Mouse (Mus musculus) MEL (cell line): ENCODE results near the gene Defb26. TPM values are rescaled to one million over a fixed set of nuclear protein-coding genes. Genes with fewer than 3 reads are reported as not detected.

Experiments used
- DNase-seq: peaks from one replicate; pipeline ENCODE4 v3.0.0; 2011; ENCODE audit warnings: low read depth, low spot score
- H3K27ac ChIP-seq: 2 replicates; pipeline ENCODE4 v1.5.1; 2012; ENCODE audit warnings: low read depth, mild to moderate bottlenecking, control low read depth, low read length, moderate library complexity; ENCODE audit not compliant: control insufficient read depth
- H3K27me3 ChIP-seq, 2 experiments: fragments of 150-350 bp in 1 of 2; sonication (generic) in 1 of 2; 2 replicates each; pipeline ENCODE4 v1.6.1; 2012; ENCODE audit warnings: low read length in 2 of 2, mild to moderate bottlenecking in 2 of 2, improper control_type of control experiment in 1 of 2, moderate library complexity in 1 of 2; ENCODE audit not compliant: insufficient read depth in 2 of 2, control insufficient read depth in 1 of 2
- H3K36me3 ChIP-seq, 2 experiments: 2 replicates each; pipeline ENCODE4 v1.6.1; 2012 to 2014; ENCODE audit warnings: low read length in 2 of 2, improper control_type of control experiment in 1 of 2, inconsistent platforms in 1 of 2, mild to moderate bottlenecking in 1 of 2; ENCODE audit not compliant: insufficient read depth in 2 of 2, control insufficient read depth in 1 of 2
- H3K4me1 ChIP-seq, 2 experiments: fragments of 150-350 bp in 1 of 2; sonication (generic) in 1 of 2; 2 replicates each; pipeline ENCODE4 v1.6.1; 2012; ENCODE audit warnings: low read length in 2 of 2, improper control_type of control experiment in 1 of 2, mild to moderate bottlenecking in 1 of 2; ENCODE audit not compliant: insufficient read depth in 2 of 2, control insufficient read depth in 1 of 2
- H3K4me3 ChIP-seq, 2 experiments: fragments of 150-350 bp in 1 of 2; sonication (generic) in 1 of 2; 2 replicates each; pipeline ENCODE4 v1.5.1; 2012; ENCODE audit warnings: low read depth in 2 of 2, low read length in 2 of 2, mild to moderate bottlenecking in 2 of 2, moderate library complexity in 2 of 2, control low read depth in 1 of 2, improper control_type of control experiment in 1 of 2; ENCODE audit not compliant: control insufficient read depth in 1 of 2, insufficient read depth in 1 of 2
- H3K79me2 ChIP-seq: 2 replicates; pipeline ENCODE4 v1.6.1; 2012; ENCODE audit warnings: mild to moderate bottlenecking, low read length, moderate library complexity; ENCODE audit not compliant: control insufficient read depth, poor library complexity, insufficient read depth
- H3K9ac ChIP-seq: 2 replicates; pipeline ENCODE4 v1.6.1; 2012; ENCODE audit warnings: low read depth, mild to moderate bottlenecking, control low read depth, low read length, moderate library complexity; ENCODE audit not compliant: control insufficient read depth, poor library complexity, severe bottlenecking
- H3K9me3 ChIP-seq: fragments of 150-350 bp; sonication (generic); replicated peaks from 2 replicates; pipeline ENCODE4 v1.6.1; 2012; ENCODE audit warnings: mild to moderate bottlenecking, low read length, improper control_type of control experiment, moderate library complexity; ENCODE audit not compliant: insufficient read depth
- BHLHE40 ChIP-seq: IDR thresholded peaks from 2 replicates; pipeline ENCODE4 v1.6.1; 2012; ENCODE audit warnings: low read depth, mild to moderate bottlenecking, inconsistent platforms, low read length, improper control_type of control experiment, borderline replicate concordance
- CHD1 ChIP-seq: IDR thresholded peaks from 2 replicates; pipeline ENCODE4 v1.6.1; 2012; ENCODE audit warnings: low read depth, mild to moderate bottlenecking, inconsistent platforms, low read length, improper control_type of control experiment
- CHD2 ChIP-seq: IDR thresholded peaks from 2 replicates; pipeline ENCODE4 v1.6.1; 2011; ENCODE audit warnings: low read length, improper control_type of control experiment
- CTCF ChIP-seq, 3 experiments: IDR thresholded peaks in 2 of 3; conservative IDR thresholded peaks in 1 of 3; 2 replicates each; pipeline ENCODE4 v1.5.1; 2011 to 2012; ENCODE audit warnings: low read length in 3 of 3, low read depth in 2 of 3, mild to moderate bottlenecking in 2 of 3, improper control_type of control experiment in 1 of 3, inconsistent platforms in 1 of 3, mixed read lengths in 1 of 3, moderate library complexity in 1 of 3; ENCODE audit not compliant: control insufficient read depth in 1 of 3, insufficient read depth in 1 of 3, poor library complexity in 1 of 3, severe bottlenecking in 1 of 3
- E2F4 ChIP-seq: IDR thresholded peaks from 2 replicates; pipeline ENCODE4 v1.6.1; 2011; ENCODE audit warnings: low read depth, low read length, improper control_type of control experiment, borderline replicate concordance
- ELF1 ChIP-seq: IDR thresholded peaks from 2 replicates; pipeline ENCODE4 v1.6.1; 2014; ENCODE audit warnings: low read depth, mild to moderate bottlenecking, inconsistent platforms, low read length, improper control_type of control experiment, moderate library complexity
- ETS1 ChIP-seq: IDR thresholded peaks from 2 replicates; pipeline ENCODE4 v1.6.1; 2012; ENCODE audit warnings: low read depth, mild to moderate bottlenecking, inconsistent platforms, low read length, improper control_type of control experiment, moderate library complexity
- HCFC1 ChIP-seq: IDR thresholded peaks from 2 replicates; pipeline ENCODE4 v1.6.1; 2012; ENCODE audit warnings: low read depth, mild to moderate bottlenecking, inconsistent platforms, low read length, improper control_type of control experiment, moderate library complexity
- JUND ChIP-seq: IDR thresholded peaks from 2 replicates; pipeline ENCODE4 v1.6.1; 2011; ENCODE audit warnings: low read depth, mild to moderate bottlenecking, improper control_type of control experiment, low read length
- KAT2A ChIP-seq: conservative IDR thresholded peaks from 2 replicates; pipeline ENCODE4 v1.6.1; 2012; ENCODE audit warnings: low read depth, low read length, improper control_type of control experiment, inconsistent platforms
- MAX ChIP-seq: IDR thresholded peaks from 2 replicates; pipeline ENCODE4 v1.6.1; 2011; ENCODE audit warnings: low read length, improper control_type of control experiment
- MAZ ChIP-seq: IDR thresholded peaks from 2 replicates; pipeline ENCODE4 v1.6.1; 2012; ENCODE audit warnings: low read depth, mild to moderate bottlenecking, inconsistent platforms, low read length, improper control_type of control experiment
- MEF2A ChIP-seq: IDR thresholded peaks from 2 replicates; pipeline ENCODE4 v1.6.1; 2014; ENCODE audit warnings: low read depth, mild to moderate bottlenecking, inconsistent platforms, low read length, improper control_type of control experiment; ENCODE audit not compliant: poor library complexity, insufficient replicate concordance, severe bottlenecking; ENCODE audit errors: extremely low read depth
- MYB ChIP-seq: IDR thresholded peaks from 2 replicates; pipeline ENCODE4 v1.6.1; 2011; ENCODE audit warnings: mild to moderate bottlenecking, low read depth, low read length, improper control_type of control experiment
- POLR2A ChIP-seq, 2 experiments: IDR thresholded peaks; 2 replicates each; pipeline ENCODE4 v1.6.1; 2011 to 2012; ENCODE audit warnings: low read length in 2 of 2, mild to moderate bottlenecking in 2 of 2, control low read depth in 1 of 2, improper control_type of control experiment in 1 of 2, low read depth in 1 of 2, moderate library complexity in 1 of 2; ENCODE audit not compliant: control insufficient read depth in 1 of 2, insufficient read depth in 1 of 2, poor library complexity in 1 of 2
- POLR2AphosphoS2 ChIP-seq: IDR thresholded peaks from 2 replicates; pipeline ENCODE4 v1.6.1; 2011; ENCODE audit warnings: low read length, improper control_type of control experiment
- RAD21 ChIP-seq: IDR thresholded peaks from 2 replicates; pipeline ENCODE4 v1.6.1; 2011; ENCODE audit warnings: mild to moderate bottlenecking, low read depth, low read length, improper control_type of control experiment
- RCOR1 ChIP-seq: IDR thresholded peaks from 2 replicates; pipeline ENCODE4 v1.6.1; 2012; ENCODE audit warnings: low read depth, mild to moderate bottlenecking, inconsistent platforms, low read length, improper control_type of control experiment
- SIN3A ChIP-seq: IDR thresholded peaks from 2 replicates; pipeline ENCODE4 v1.6.1; 2012; ENCODE audit warnings: low read length, improper control_type of control experiment, inconsistent platforms
- SMC3 ChIP-seq: IDR thresholded peaks from 2 replicates; pipeline ENCODE4 v1.6.1; 2011; ENCODE audit warnings: low read depth, low read length, improper control_type of control experiment
- USF2 ChIP-seq, 2 experiments: IDR thresholded peaks; 2 replicates each; pipeline ENCODE4 v1.6.1; 2011 to 2012; ENCODE audit warnings: improper control_type of control experiment in 2 of 2, low read length in 2 of 2, borderline replicate concordance in 1 of 2, inconsistent platforms in 1 of 2, low read depth in 1 of 2, mild to moderate bottlenecking in 1 of 2; ENCODE audit not compliant: insufficient read depth in 1 of 2
- ZC3H11A ChIP-seq: IDR thresholded peaks from 2 replicates; pipeline ENCODE4 v1.6.1; 2012; ENCODE audit warnings: low read depth, mild to moderate bottlenecking, inconsistent platforms, low read length, improper control_type of control experiment
- ZNF384 ChIP-seq: IDR thresholded peaks from 2 replicates; pipeline ENCODE4 v1.6.1; 2012; ENCODE audit warnings: low read depth, mild to moderate bottlenecking, inconsistent platforms, low read length, improper control_type of control experiment
- polyA plus RNA-seq, 2 experiments: library from polyadenylated mRNA; stranded (reverse) in 1 of 2; unstranded in 1 of 2; fragments of >175 nt in 1 of 2; fragments of >200 nt in 1 of 2; gene quantifications; 2 replicates each; pipeline versions ENCODE4 v1.2.1 to v1.2.4; 2012; ENCODE audit warnings: low replicate concordance in 2 of 2, low read depth in 1 of 2; ENCODE audit not compliant: insufficient read length in 2 of 2, insufficient read depth in 1 of 2, missing spikeins in 1 of 2
- total RNA-seq: library from RNA; depleted of rRNA; stranded (reverse); fragments of 300-350 nt; gene quantifications from 2 replicates; pipeline ENCODE4 v1.2.3, GENCODE M21; 2012

The Defb26 gene
- total and polyA plus RNA-seq, 3 experiments: not detected

- Histone ChIP-seq H3K4me1 (peaks cover 0 to 11% of the 10 kb centered on the region in 2 experiments; a peak in 2 of 4 replicates), H3K9ac (no peak overlapping the region), H3K79me2 (no peaks in the 10 kb centered on the region), H3K27ac (no peak overlapping the region), H3K36me3 (peaks cover 0 to 6% of the 10 kb centered on the region in 2 experiments; a peak in 1 of 4 replicates), H3K9me3 (no peaks in the 10 kb centered on the region), H3K4me3 (no peak overlapping the region), H3K27me3 (peaks cover 5 to 8% of the 10 kb centered on the region in 2 experiments; a peak in 3 of 4 replicates)
- DNase-seq: peak; percentile 54
- TF ChIP-seq ELF1 (0 out of 2 replicates have a peak, but pooled peaks have one; percentile 47), MAZ (no peak), POLR2AphosphoS2 (no peak), E2F4 (no peak), RCOR1 (no peak), BHLHE40 (no peak), USF2 (IDR thresholded peaks at IDR 0.05; ENCODE audit: borderline replicate concordance in 1 of 2, insufficient read depth in 1 of 2, low read depth in 1 of 2, low read length in 2 of 2) (no peak), KAT2A (no peak), MEF2A (no peak), SMC3 (peak; percentile 46; the same call in 1 of the 2 replicates), HCFC1 (no peak), ZC3H11A (no peak), CHD1 (no peak), SIN3A (no peak), JUND (no peak), RAD21 (peak; percentile 44), CTCF (IDR thresholded peaks at IDR 0.05 in 2 of 3, conservative IDR thresholded peaks at IDR 0.05 in 1 of 3; ENCODE audit: control insufficient read depth in 1 of 3, insufficient read depth in 1 of 3, low read depth in 2 of 3, low read length in 3 of 3, poor library complexity in 1 of 3, severe bottlenecking in 1 of 3) (peak; percentile 66 to 77 (median 77))
These were observed 42.4 kb upstream of the Defb26 start for GRCm38 (mm10) chr2:152553774-152554423.

- no peaks in the 10 kb centered on the region for H3K9me3 ChIP-seq
- DNase-seq: no peak
- TF ChIP-seq POLR2A (IDR thresholded peaks at IDR 0.05; ENCODE audit: control insufficient read depth in 1 of 2, insufficient read depth in 1 of 2, low read depth in 1 of 2, low read length in 2 of 2, poor library complexity in 1 of 2): no peak
- no peak for TF ChIP-seq POLR2AphosphoS2
- TF ChIP-seq MYB: no peak
- TF ChIP-seq ZNF384: no peak
- no peak for TF ChIP-seq ETS1
- TF ChIP-seq SIN3A: no peak
- TF ChIP-seq USF2 (IDR thresholded peaks at IDR 0.05; ENCODE audit: borderline replicate concordance in 1 of 2, insufficient read depth in 1 of 2, low read depth in 1 of 2, low read length in 2 of 2): no peak
- TF ChIP-seq MAX: no peak
- TF ChIP-seq E2F4: no peak
- TF ChIP-seq CHD2: no peak
- no peaks in the 10 kb centered on the region for H3K79me2 ChIP-seq
- H3K36me3 ChIP-seq: no peaks in the 10 kb centered on the region
- H3K27ac ChIP-seq: no peak overlapping the region
- H3K9ac ChIP-seq: no peak overlapping the region
- H3K27me3 ChIP-seq: peaks cover 7 to 8% of the 10 kb centered on the region in 2 experiments
- H3K4me3 ChIP-seq: no peak overlapping the region
- H3K4me1 ChIP-seq: no peaks in the 10 kb centered on the region
These were observed 36.6 kb upstream of the Defb26 start for GRCm38 (mm10) chr2:152548124-152548523.
